In the genomic region with DNA sequence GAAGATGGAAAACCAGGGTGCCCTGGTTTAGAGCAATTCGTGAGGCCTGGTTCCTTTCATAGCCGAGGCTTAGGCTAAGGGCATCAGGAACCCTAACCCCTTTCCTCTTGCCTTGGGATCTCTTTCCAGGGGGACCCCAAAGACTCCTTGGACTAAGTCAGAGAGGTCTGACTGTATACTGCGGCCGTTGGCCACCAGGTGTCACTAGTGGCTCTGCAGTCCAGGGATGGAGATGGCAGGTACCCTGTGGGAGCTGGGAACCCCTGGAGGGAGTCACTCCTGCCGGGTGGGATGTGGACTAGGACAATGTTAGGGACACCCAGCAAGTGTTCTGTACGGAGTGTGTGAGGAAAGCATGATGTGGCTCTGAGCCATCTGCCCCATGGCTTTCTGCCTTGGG, we compare ENCODE assay signal across 16 mouse cellular contexts. TPM values are rescaled to one million over a fixed set of nuclear protein-coding genes. Genes with fewer than 3 reads are reported as not detected.
DNase-seq lines count a peak whose midpoint lies in the region; ATAC-seq and TF ChIP-seq lines count a peak whose summit lies in the region.
"Had no signal": no experiment of that assay in that cellular context is flagged by ENCODE, and none has a peak within 500 bp of the region (broad histone marks: within the 10 kb centered on the region; RNA-seq: fewer than 3 reads in every experiment).

No protein-coding gene starts in this region.

- no peaks in the 10 kb centered on the region for H3K36me3 ChIP-seq in liver, postnatal 0 days (replicated peaks; ENCODE audit: insufficient read depth, low read length)
- peaks cover 16% of the 10 kb centered on the region for H3K36me3 ChIP-seq in ES-Bruce4 (ENCODE audit: control insufficient read depth, insufficient read depth, low read length, poor library complexity, severe bottlenecking)

- H3K27ac ChIP-seq in gastrocnemius, adult 2 months: no peak overlapping the region
- no peak overlapping the region for H3K27ac ChIP-seq in liver, postnatal 0 days (ENCODE audit: low read depth)
- no peak overlapping the region for H3K27ac ChIP-seq in ES-Bruce4 (ENCODE audit: insufficient read depth, low read length)
- H3K27ac ChIP-seq: hindbrain, embryonic 13.5 days; midbrain, embryonic 13.5 days; neural tube, embryonic 13.5 days had no signal

- H3K9ac ChIP-seq in liver, postnatal 0 days (replicated peaks): no peak overlapping the region
- H3K9ac ChIP-seq in ES-Bruce4 (ENCODE audit: low read depth, poor library complexity, severe bottlenecking): no peak overlapping the region
- H3K9ac ChIP-seq: hindbrain, embryonic 13.5 days; midbrain, embryonic 13.5 days; neural tube, embryonic 13.5 days had no signal

- H3K4me1 ChIP-seq in liver, postnatal 0 days (ENCODE audit: insufficient read depth): peaks cover 3% of the 10 kb centered on the region; the same call in 1 of the 2 replicates
- no peaks in the 10 kb centered on the region for H3K4me1 ChIP-seq in ES-Bruce4 (ENCODE audit: control insufficient read depth, insufficient read depth, low read length)

- no peaks in the 10 kb centered on the region for H3K9me3 ChIP-seq in liver, postnatal 0 days (ENCODE audit: low read length)
- H3K9me3 ChIP-seq in ES-Bruce4 (replicated peaks; ENCODE audit: control insufficient read depth, insufficient read depth, low read length, poor library complexity, severe bottlenecking): no peaks in the 10 kb centered on the region
- H3K9me3 ChIP-seq: hindbrain, embryonic 13.5 days; midbrain, embryonic 13.5 days; neural tube, embryonic 13.5 days had no signal

- no peak for DNase-seq in gastrocnemius, adult 2 months
- no peak for DNase-seq in gastrocnemius, adult 18-20 months (ENCODE audit: low spot score)
- DNase-seq in liver, postnatal 0 days: no peak
- no peak for DNase-seq in liver
- DNase-seq in layer of hippocampus, adult 9-10 months (ENCODE audit: low spot score): no peak
- DNase-seq: embryo, embryonic 11 days; kidney, postnatal 25 days; lung, adult 18-20 months; right cerebral cortex, adult 18-20 months had no signal

- 71% methylated on average over 6 of the region's 6 CpGs for WGBS in liver, postnatal 0 days (ENCODE audit: insufficient replicate concordance)

- no peak overlapping the region for H3K4me3 ChIP-seq in gastrocnemius, adult 2 months
- no peak overlapping the region for H3K4me3 ChIP-seq in liver, postnatal 0 days (ENCODE audit: low read depth, low read length)
- H3K4me3 ChIP-seq in ES-Bruce4 (ENCODE audit: low read depth, low read length): no peak overlapping the region
- H3K4me3 ChIP-seq: hindbrain, embryonic 13.5 days; midbrain, embryonic 13.5 days; neural tube, embryonic 13.5 days had no signal

- peak; percentile 29; the same call in 1 of the 2 replicates for TF ChIP-seq CTCF in gastrocnemius, adult 2 months (IDR thresholded peaks at IDR 0.05)
- peak; percentile 52 for TF ChIP-seq CTCF in liver, postnatal 0 days (IDR thresholded peaks at IDR 0.05; ENCODE audit: low read depth)
- peak; percentile 71 for TF ChIP-seq CTCF in ES-Bruce4 (IDR thresholded peaks at IDR 0.05; ENCODE audit: low read depth, low read length)

- ATAC-seq in liver, postnatal 0 days: no peak
- ATAC-seq in granulocyte monocyte progenitor cell, adult 5-6 weeks (replicated peaks; ENCODE audit: poor library complexity, severe bottlenecking): peak; percentile 56
- no peak for ATAC-seq in erythroblast, adult 5-6 weeks (replicated peaks; ENCODE audit: low FRiP score, poor library complexity, severe bottlenecking)
- ATAC-seq: midbrain, embryonic 13.5 days had no signal

- intact Hi-C loops in gastrocnemius, adult 2 months (cut with DNase I): no loop called here

- no peaks in the 10 kb centered on the region for H3K27me3 ChIP-seq in liver, postnatal 0 days (ENCODE audit: insufficient read depth, low read length)
- no peaks in the 10 kb centered on the region for H3K27me3 ChIP-seq in ES-Bruce4 (ENCODE audit: control insufficient read depth, insufficient read depth, low read length, poor library complexity, severe bottlenecking)
- H3K27me3 ChIP-seq: midbrain, embryonic 13.5 days had no signal

- TF ChIP-seq POLR2A in ES-Bruce4 (IDR thresholded peaks at IDR 0.05; ENCODE audit: insufficient read depth, low read length): no peak

- no peak for TF ChIP-seq EP300 in liver, postnatal 0 days (IDR thresholded peaks at IDR 0.05; ENCODE audit: low read depth)
- TF ChIP-seq EP300 in ES-Bruce4 (IDR thresholded peaks at IDR 0.05; ENCODE audit: insufficient read depth, low read depth, low read length): no peak

- H3K4me2 ChIP-seq in liver, postnatal 0 days (ENCODE audit: low read depth, low read length): no peak overlapping the region
- H3K4me2 ChIP-seq: heart, embryonic 11.5 days; hindbrain, embryonic 13.5 days; midbrain, embryonic 13.5 days; neural tube, embryonic 13.5 days had no signal

RNA-seq across cellular contexts. Expression of a gene that starts 58.8 kb away (rescaled TPM):
- 1 to 10 TPM; 1.9 to 2.1 TPM for total RNA-seq in gastrocnemius, adult 2 months (2021)
- total RNA-seq in gastrocnemius, adult 18-20 months (2021): 1 to 10 TPM; 1.1 to 1.9 TPM
- 10.1 and 11.4 TPM in 2 replicates for polyA plus RNA-seq in liver, postnatal 0 days (2015; fragmentation: Nextera tagmentation; extraction: Ambion mirVana)
- polyA plus RNA-seq in ES-Bruce4 (2011; ENCODE audit: insufficient read depth, insufficient read length, low read depth, missing spikeins): 20.8 and 22.1 TPM in 2 replicates
- total RNA-seq in granulocyte monocyte progenitor cell, adult 5-6 weeks (2014; fragmentation: Nextera tagmentation): 1.5 and 3.4 TPM in 2 replicates
- 1.2 and 1.7 TPM in 2 replicates for total RNA-seq in granulocyte monocyte progenitor cell, adult 5-6 weeks (2017)
- not detected in 2 replicates for total RNA-seq in erythroblast, adult 5-6 weeks (2015; ENCODE audit: low replicate concordance)
- total RNA-seq in erythroblast, adult 5-6 weeks (2017; ENCODE audit: low replicate concordance): 0.43 and 1.3 TPM in 2 replicates
